Mouse (Mus musculus) kidney, adult 2 months (tissue): Measurements from ENCODE around the gene Drd1. TPM values are rescaled to one million over a fixed set of nuclear protein-coding genes. Genes with fewer than 3 reads are reported as not detected.

Experiments
- DNase-seq: peaks from one replicate; pipeline ENCODE4 v3.0.0; 2021
- H3K27ac ChIP-seq: fragments of 200-500 bp; 2 replicates; pipeline ENCODE4 v1.5.1; 2012; ENCODE audit warnings: low read depth, low read length, control low read depth, inconsistent platforms; ENCODE audit not compliant: insufficient read depth
- H3K27me3 ChIP-seq: fragments of 200-500 bp; replicated peaks from 2 replicates; pipeline ENCODE4 v1.6.1; 2012; ENCODE audit warnings: mild to moderate bottlenecking, moderate library complexity, low read length, inconsistent platforms; ENCODE audit not compliant: control insufficient read depth, insufficient read depth
- H3K36me3 ChIP-seq: fragments of 200-500 bp; 2 replicates; pipeline ENCODE4 v1.6.1; 2012; ENCODE audit warnings: mild to moderate bottlenecking, moderate library complexity, low read length, inconsistent platforms; ENCODE audit not compliant: control insufficient read depth, insufficient read depth
- H3K4me1 ChIP-seq: fragments of 200-500 bp; 2 replicates; pipeline ENCODE4 v1.6.1; 2011; ENCODE audit warnings: low read length; ENCODE audit not compliant: control insufficient read depth, insufficient read depth
- H3K4me3 ChIP-seq: fragments of 200-500 bp; 2 replicates; pipeline ENCODE4 v1.5.1; 2011; ENCODE audit warnings: mild to moderate bottlenecking, low read depth, low read length, control low read depth; ENCODE audit not compliant: insufficient read depth
- CTCF ChIP-seq: fragments of 200-500 bp; conservative IDR thresholded peaks from 2 replicates; pipeline ENCODE4 v1.5.1; 2011; ENCODE audit warnings: low read depth, mild to moderate bottlenecking, control low read depth, low read length, moderate library complexity, mixed read lengths; ENCODE audit not compliant: insufficient read depth, insufficient read length
- POLR2A ChIP-seq: fragments of 200-500 bp; IDR thresholded peaks from one replicate; pipeline ENCODE4 v1.6.1; 2011; ENCODE audit warnings: low read depth, low read length, control low read depth
- WGBS: fragments of 180-500 bp; shearing (Covaris S2); methylation state at CpG from one replicate; pipeline ENCODE4 v1.1.7; 2018; 5-methylcytosine and 5-hydroxymethylcytosine counted together
- polyA plus RNA-seq: library from polyadenylated mRNA; depleted of rRNA; stranded (reverse); fragments of >200 nt; gene quantifications from 2 replicates; pipeline ENCODE4 v1.2.3, GENCODE M21; 2012

The Drd1 gene
- polyA plus RNA-seq, 1 experiment: 0.02 TPM

DNA sequence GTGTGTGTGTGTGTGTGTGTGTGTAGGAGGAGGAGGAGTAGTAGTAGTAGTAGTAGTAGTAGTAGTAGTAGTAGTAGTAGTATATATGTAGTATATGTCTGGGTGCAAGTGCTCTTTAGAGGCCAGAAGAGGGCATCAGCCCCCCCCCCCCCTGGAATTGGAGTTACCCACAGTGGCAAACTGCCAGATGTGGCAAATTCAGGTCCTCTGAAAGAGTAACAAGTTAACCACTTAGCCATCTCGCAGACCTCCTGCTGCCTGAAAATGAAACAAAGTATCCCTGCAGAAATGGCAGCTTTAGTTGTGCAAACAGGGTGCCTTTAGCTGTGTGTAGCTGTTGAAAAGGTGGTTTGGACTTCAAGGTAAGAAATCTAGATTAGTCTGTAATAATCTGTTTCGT is 18.0 kb upstream of the Drd1 start:
- H3K4me1 ChIP-seq: peaks cover 13% of the 10 kb centered on the region
- no peaks in the 10 kb centered on the region for H3K36me3 ChIP-seq
- TF ChIP-seq POLR2A (no peak), CTCF (no peak)
- WGBS: 35% methylated on average over 2 of the region's 2 CpGs
- H3K27me3 ChIP-seq: no peaks in the 10 kb centered on the region
- H3K27ac ChIP-seq: peak overlapping the region; percentile 55; the same call in 1 of the 2 replicates
- H3K4me3 ChIP-seq: no peak overlapping the region
- peak; percentile 73 for DNase-seq

- peak; percentile 44 for DNase-seq
- Histone ChIP-seq H3K4me3 (peak overlapping the region; percentile 97; the same call in 1 of the 2 replicates), H3K4me1 (peaks cover 12% of the 10 kb centered on the region; the same call in 1 of the 2 replicates), H3K36me3 (no peaks in the 10 kb centered on the region), H3K27me3 (no peaks in the 10 kb centered on the region), H3K27ac (peak overlapping the region; percentile 88; the same call in 1 of the 2 replicates)
- TF ChIP-seq POLR2A: no peak
- TF ChIP-seq CTCF: no peak
- WGBS: 6% methylated on average over 1 of the region's 1 CpGs
Measured at GRCm38 (mm10) chr13:54073066-54073465, 17.6 kb upstream of the Drd1 start.

DNA sequence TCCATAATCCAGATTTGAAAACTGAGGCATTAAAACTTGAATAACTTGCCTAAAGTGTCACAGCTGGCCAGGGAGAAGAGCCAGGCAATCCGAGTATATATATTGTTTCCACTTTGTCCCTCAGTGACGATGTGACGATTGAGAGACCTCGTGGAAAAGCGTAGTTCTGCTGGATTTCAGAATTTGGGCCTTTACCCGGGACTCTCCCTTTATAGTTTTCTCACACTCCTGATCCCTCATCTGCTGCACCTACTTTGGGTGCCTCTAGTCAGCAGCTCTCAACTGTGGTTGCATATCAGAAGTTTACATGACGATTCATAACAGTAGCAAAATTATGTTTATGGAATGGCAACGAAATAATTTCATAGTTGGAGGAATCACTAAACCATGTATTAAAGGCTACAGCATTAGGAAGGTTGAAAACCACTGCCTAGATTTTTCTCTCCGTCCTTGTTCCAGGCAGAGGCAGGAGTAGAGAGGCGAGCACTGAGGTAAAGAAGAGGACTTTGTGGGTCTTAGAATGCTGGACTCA is 17.1 kb upstream of the Drd1 start:
- Histone ChIP-seq H3K4me3 (peak overlapping the region; percentile 97), H3K27ac (peak overlapping the region; percentile 88), H3K4me1 (peaks cover 12% of the 10 kb centered on the region; the same call in 1 of the 2 replicates), H3K36me3 (no peaks in the 10 kb centered on the region), H3K27me3 (no peaks in the 10 kb centered on the region)
- no peak for TF ChIP-seq POLR2A
- TF ChIP-seq CTCF: no peak
- WGBS: 23% methylated on average over 10 of the region's 10 CpGs
- peak; percentile 21 for DNase-seq

DNA sequence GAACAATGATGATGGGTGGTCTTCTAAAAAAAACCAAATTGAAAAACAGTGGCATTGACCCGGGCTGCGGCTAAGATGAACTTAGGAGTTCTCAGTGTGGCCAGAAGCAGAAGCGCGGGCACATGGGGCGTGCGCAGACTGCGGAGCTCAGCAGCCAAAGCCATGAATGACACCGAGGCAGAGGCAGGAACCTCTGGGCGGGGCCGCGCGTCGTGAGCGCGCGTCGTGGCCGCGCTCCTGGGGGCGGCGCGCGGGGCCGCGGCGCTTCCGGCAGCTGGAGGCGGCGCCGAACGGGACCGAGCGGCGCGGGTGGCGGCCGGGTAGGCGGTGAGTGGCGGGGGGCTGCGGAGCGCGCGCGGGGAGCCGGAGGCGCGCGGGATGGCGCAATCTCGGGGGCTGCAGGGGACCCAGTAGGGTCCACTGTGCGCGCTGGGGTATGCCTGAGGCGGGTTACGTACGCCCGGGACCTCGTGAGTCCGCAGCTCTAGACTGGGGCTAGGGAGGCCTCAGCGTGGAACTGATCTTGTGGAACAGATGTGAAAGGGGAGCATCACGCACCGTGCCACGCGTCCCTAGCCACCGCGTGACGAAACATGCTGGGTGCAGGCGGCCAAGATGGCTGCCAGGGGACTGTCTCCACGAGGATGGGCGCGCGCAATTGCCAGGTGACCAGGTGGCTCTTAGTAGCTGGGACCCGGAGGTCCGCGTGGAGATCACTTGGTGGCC is 16.3 kb upstream of the Drd1 start, which contains the start of gene Sfxn1:
Sfxn1 (plus strand) TSS at position 264 of the 726 bp plus-strand sequence.
- H3K36me3 ChIP-seq: no peaks in the 10 kb centered on the region
- TF ChIP-seq CTCF (no peak), POLR2A (no peak)
- H3K4me3 ChIP-seq: peak within 1 kb of the TSS; percentile 97
- WGBS: 1% methylated on average over 74 of the region's 74 CpGs
- H3K27me3 ChIP-seq: no peaks in the 10 kb centered on the region
- peaks cover 10% of the 10 kb centered on the region; the same call in 1 of the 2 replicates for H3K4me1 ChIP-seq
- peak within 1 kb of the TSS; percentile 88 for H3K27ac ChIP-seq
- peak; percentile 88 for DNase-seq

DNA sequence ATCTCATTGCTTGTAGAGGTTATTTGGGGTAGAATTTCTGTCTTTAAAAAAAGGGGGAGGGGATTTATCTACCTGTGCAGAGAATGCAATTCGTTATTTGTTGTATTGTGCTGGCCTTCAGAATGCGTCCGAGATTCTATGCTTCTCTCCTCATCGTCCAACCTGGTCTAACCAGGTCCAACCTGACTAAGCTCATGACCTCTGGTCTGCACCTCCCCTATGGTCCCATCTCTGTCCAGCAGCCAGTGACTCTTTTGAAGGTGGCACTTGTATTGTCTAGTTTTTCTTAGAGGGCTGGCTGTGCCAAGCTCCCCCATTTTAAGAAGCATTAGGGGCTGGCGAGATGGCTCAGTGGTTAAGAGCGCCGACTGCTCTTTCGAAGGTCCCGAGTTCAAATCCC is 15.5 kb upstream of the Drd1 start:
- Histone ChIP-seq H3K4me3 (no peak overlapping the region), H3K36me3 (no peaks in the 10 kb centered on the region), H3K27ac (no peak overlapping the region), H3K27me3 (no peaks in the 10 kb centered on the region), H3K4me1 (peaks cover 7% of the 10 kb centered on the region; the same call in 1 of the 2 replicates)
- DNase-seq: no peak
- WGBS: 94% methylated on average over 9 of the region's 9 CpGs
- TF ChIP-seq CTCF (no peak), POLR2A (no peak)

- H3K27me3 ChIP-seq: no peaks in the 10 kb centered on the region
- no peak overlapping the region for H3K4me3 ChIP-seq
- no peak for TF ChIP-seq CTCF
- TF ChIP-seq POLR2A: no peak
- H3K36me3 ChIP-seq: no peaks in the 10 kb centered on the region
- H3K27ac ChIP-seq: peak overlapping the region; percentile 69
- DNase-seq: peak; percentile 90
- 33% methylated on average over 6 of the region's 6 CpGs for WGBS
- no peaks in the 10 kb centered on the region; the same call in 1 of the 2 replicates for H3K4me1 ChIP-seq
Measured at GRCm38 (mm10) chr13:54067617-54068166, 12.2 kb upstream of the Drd1 start.

GRCm38 (mm10) chr13:54066081-54066746 is 10.7 kb upstream of the Drd1 start:
- Histone ChIP-seq H3K36me3 (no peaks in the 10 kb centered on the region), H3K4me1 (no peaks in the 10 kb centered on the region; the same call in 1 of the 2 replicates), H3K4me3 (no peak overlapping the region), H3K27me3 (no peaks in the 10 kb centered on the region), H3K27ac (no peak overlapping the region)
- TF ChIP-seq POLR2A (no peak), CTCF (no peak)
- 71% methylated on average over 3 of the region's 3 CpGs for WGBS
- DNase-seq: peak; percentile 59
